Mouse (Mus musculus) stomach, embryonic 16.5 days (tissue): ENCODE measurements around the gene Fam110a. TPM values are rescaled to one million over a fixed set of nuclear protein-coding genes. Genes with fewer than 3 reads are reported as not detected.

Experiments used
- ATAC-seq: fragments of 200-750 bp; cut with Nextera tagmentation; 2 replicates; pipeline ENCODE4 v1.8.0; 2017; ENCODE audit warnings: moderate number of reproducible peaks, moderate TSS enrichment; ENCODE audit not compliant: insufficient read depth, low FRiP score
- H3K27ac ChIP-seq: fragments of 300-500 bp; sonication (generic); 2 replicates; pipeline ENCODE4 v1.5.1; 2014; ENCODE audit warnings: low read length
- H3K27me3 ChIP-seq: fragments of 300-500 bp; sonication (generic); 2 replicates; pipeline ENCODE4 v1.6.1; 2014; ENCODE audit warnings: low read length, control low read depth, mixed read lengths; ENCODE audit not compliant: control insufficient read depth, insufficient read depth
- H3K36me3 ChIP-seq: fragments of 300-500 bp; sonication (generic); 2 replicates; pipeline ENCODE4 v1.6.1; 2014; ENCODE audit warnings: low read length; ENCODE audit not compliant: control insufficient read depth, insufficient read depth
- H3K4me1 ChIP-seq: fragments of 300-500 bp; sonication (generic); 2 replicates; pipeline ENCODE4 v1.6.1; 2014; ENCODE audit warnings: low read length, control low read depth, mixed read lengths; ENCODE audit not compliant: control insufficient read depth, insufficient read depth
- H3K4me2 ChIP-seq: fragments of 300-500 bp; sonication (generic); 2 replicates; pipeline ENCODE4 v1.6.1; 2014; ENCODE audit warnings: low read depth, low read length, mixed read lengths
- H3K4me3 ChIP-seq: fragments of 300-500 bp; sonication (generic); replicated peaks from 2 replicates; pipeline ENCODE4 v1.5.1; 2014; ENCODE audit warnings: mild to moderate bottlenecking, low read length
- H3K9ac ChIP-seq: fragments of 300-500 bp; sonication (generic); 2 replicates; pipeline ENCODE4 v1.6.1; 2014; ENCODE audit warnings: low read length
- H3K9me3 ChIP-seq: fragments of 300-500 bp; sonication (generic); replicated peaks from 2 replicates; pipeline ENCODE4 v1.6.1; 2016; ENCODE audit warnings: low read length, control low read depth; ENCODE audit not compliant: control insufficient read depth
- WGBS: fragments of 180-500 bp; shearing (Covaris S2); extraction: QIAGEN DNeasy Blood & Tissue Kit; methylation state at CpG from one replicate; pipeline ENCODE4 v1.1.7; 2014; 5-methylcytosine and 5-hydroxymethylcytosine counted together
- polyA plus RNA-seq: library from polyadenylated mRNA; unstranded; fragments of >200 nt; fragmentation: Nextera tagmentation; extraction: Ambion mirVana; gene quantifications from 2 replicates; pipeline ENCODE4 v1.2.1, GENCODE M21; 2015

Fam110a gene
- polyA plus RNA-seq, 1 experiment from 2014 or later, result 32.7 TPM

DNA sequence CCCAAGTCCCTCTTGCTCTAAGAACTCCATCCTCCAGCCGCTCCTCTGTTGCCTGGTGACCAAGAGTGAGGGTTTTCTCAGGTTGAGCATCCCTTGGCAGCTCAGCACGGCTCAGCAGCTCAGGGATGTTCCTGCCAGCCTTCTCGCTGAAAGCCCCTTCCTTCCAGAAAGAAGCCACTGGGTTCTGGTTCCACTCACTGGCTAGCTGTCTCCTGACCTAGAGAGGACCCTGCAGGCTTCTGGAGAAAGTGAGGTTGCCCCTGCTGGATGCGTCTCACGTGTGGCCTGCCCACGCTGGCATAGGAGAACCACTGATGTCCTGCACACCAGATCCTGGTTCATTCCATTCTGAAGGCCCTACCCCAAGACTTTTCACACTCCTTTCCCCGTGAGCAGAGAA lies 11.0 kb downstream of the Fam110a start:
- Histone ChIP-seq H3K4me2 (no peak overlapping the region), H3K9me3 (no peaks in the 10 kb centered on the region), H3K27me3 (no peaks in the 10 kb centered on the region), H3K4me3 (no peak overlapping the region), H3K9ac (no peak overlapping the region), H3K27ac (no peak overlapping the region), H3K4me1 (peaks cover 46% of the 10 kb centered on the region), H3K36me3 (peaks cover 21% of the 10 kb centered on the region)
- 89% methylated on average over 7 of the region's 7 CpGs for WGBS
- ATAC-seq, result no peak

DNA sequence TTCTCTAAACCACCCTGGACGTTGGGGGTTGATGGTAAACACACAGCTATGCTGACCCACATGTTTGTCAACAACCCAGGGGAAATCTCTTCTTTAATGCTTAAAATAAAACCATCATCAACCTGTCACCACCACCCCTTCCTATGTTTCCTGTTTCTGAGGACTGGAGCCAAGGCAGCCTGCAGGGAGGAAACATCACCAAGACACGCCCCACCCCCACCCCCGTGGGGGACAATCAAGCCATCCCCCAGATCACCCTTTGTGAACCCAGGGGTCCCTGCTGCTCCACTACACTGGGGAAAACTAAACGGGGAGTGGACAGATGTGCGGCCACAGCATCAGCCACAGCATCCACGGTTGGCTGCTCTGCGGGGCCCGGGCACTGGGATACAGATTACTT lies 11.6 kb downstream of the Fam110a start:
- Histone ChIP-seq H3K9ac (no peak overlapping the region), H3K4me1 (peaks cover 45% of the 10 kb centered on the region), H3K4me3 (no peak overlapping the region), H3K27ac (no peak overlapping the region), H3K36me3 (peaks cover 21% of the 10 kb centered on the region), H3K9me3 (no peaks in the 10 kb centered on the region), H3K4me2 (no peak overlapping the region), H3K27me3 (no peaks in the 10 kb centered on the region)
- ATAC-seq, result no peak
- 83% methylated on average over 8 of the region's 8 CpGs for WGBS

DNA sequence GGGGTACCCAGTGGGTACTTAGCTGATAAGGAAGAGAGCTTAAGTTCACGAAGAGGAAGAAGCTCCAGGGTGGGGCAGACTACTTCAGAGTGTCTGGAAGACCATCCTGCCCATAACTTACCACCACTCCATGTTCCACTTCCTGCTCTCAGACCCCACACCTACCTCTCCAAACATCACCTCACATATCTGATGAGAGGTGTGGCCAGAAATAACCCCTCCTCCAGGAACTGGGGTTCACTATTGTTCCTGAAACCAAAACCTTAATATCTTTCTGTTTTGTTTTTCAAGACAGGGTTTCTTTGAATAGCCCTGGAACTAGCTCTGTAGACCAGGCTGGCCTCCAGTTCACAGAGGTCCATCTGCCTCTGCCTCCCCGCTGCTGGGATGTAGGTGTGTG lies 12.2 kb downstream of the Fam110a start:
- H3K4me3 ChIP-seq, result no peak overlapping the region
- H3K27ac ChIP-seq, result no peak overlapping the region
- no peak overlapping the region for H3K9ac ChIP-seq
- 90% methylated on average over 2 of the region's 2 CpGs for WGBS
- H3K36me3 ChIP-seq, result peaks cover 21% of the 10 kb centered on the region
- H3K27me3 ChIP-seq, result no peaks in the 10 kb centered on the region
- H3K4me2 ChIP-seq, result no peak overlapping the region
- peaks cover 45% of the 10 kb centered on the region for H3K4me1 ChIP-seq
- no peaks in the 10 kb centered on the region for H3K9me3 ChIP-seq
- no peak for ATAC-seq

DNA sequence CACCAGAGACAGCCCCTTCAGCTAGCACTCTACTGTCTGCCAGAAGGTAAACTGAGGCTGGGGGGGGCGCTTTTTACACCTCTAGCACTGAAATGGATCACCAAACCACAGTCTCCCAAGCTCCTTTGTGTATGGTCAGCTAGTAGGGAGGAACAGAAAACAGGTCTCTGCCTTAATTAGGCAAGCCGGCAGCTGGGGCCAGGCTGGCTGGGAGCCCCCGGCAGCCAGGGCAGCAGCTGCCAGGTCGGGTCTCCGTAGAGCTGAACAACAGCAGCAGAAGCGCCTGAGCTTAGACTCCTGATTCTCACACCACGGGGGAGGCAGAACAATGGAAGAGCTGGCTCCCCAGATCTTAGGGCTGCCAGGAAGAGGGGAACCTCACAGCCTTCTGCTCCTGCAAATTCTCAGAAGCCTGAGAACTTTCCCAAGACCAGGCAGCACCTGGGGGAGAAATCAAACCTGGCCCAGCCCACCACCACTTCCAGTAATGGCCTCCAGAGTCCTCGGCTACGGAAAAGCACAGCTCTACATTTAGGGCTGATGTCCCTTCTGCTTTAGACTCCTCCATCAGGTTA lies 12.8 kb downstream of the Fam110a start:
- H3K9me3 ChIP-seq, result no peaks in the 10 kb centered on the region
- peaks cover 21% of the 10 kb centered on the region for H3K36me3 ChIP-seq
- ATAC-seq, result no peak
- H3K27me3 ChIP-seq, result no peaks in the 10 kb centered on the region
- no peak overlapping the region for H3K9ac ChIP-seq
- no peak overlapping the region for H3K4me3 ChIP-seq
- no peak overlapping the region for H3K4me2 ChIP-seq
- no peak overlapping the region for H3K27ac ChIP-seq
- peaks cover 42% of the 10 kb centered on the region for H3K4me1 ChIP-seq
- 44% methylated on average over 9 of the region's 9 CpGs for WGBS

GRCm38 (mm10) chr2:151964052-151964451 lies 16.0 kb downstream of the Fam110a start:
- H3K27me3 ChIP-seq, result no peaks in the 10 kb centered on the region
- H3K9ac ChIP-seq, result 0 out of 2 replicates have a peak overlapping the region, but pooled peaks have one; percentile 17
- peaks cover 33% of the 10 kb centered on the region for H3K4me1 ChIP-seq
- H3K36me3 ChIP-seq, result peaks cover 7% of the 10 kb centered on the region; the same call in 1 of the 2 replicates
- H3K9me3 ChIP-seq, result no peaks in the 10 kb centered on the region
- no peak overlapping the region for H3K27ac ChIP-seq
- no peak overlapping the region for H3K4me2 ChIP-seq
- WGBS, result 17% methylated on average over 9 of the region's 9 CpGs
- no peak for ATAC-seq
- H3K4me3 ChIP-seq, result no peak overlapping the region

DNA sequence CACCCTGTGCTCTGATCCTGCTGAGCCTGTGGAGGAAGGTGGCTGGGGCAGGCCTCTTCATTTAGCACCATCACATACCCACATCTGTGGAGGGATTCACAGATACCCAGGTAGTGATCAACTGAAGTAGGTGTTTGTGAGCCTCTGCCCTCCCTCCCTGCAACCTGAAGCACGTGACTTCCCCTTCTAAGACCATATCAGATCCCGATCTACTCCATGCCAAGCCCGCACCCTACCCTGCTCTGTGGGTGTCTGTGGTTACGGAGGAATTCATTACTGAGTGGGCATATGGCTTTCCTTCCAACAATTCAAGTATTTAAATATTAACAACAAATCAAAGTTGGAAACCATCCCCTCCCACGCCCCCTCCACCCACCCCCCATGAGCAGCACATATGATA lies 16.7 kb downstream of the Fam110a start:
- H3K4me2 ChIP-seq, result no peak overlapping the region
- H3K36me3 ChIP-seq, result peaks cover 2% of the 10 kb centered on the region; the same call in 1 of the 2 replicates
- no peaks in the 10 kb centered on the region for H3K9me3 ChIP-seq
- ATAC-seq, result no peak
- WGBS, result 75% methylated on average over 5 of the region's 5 CpGs
- H3K9ac ChIP-seq, result no peak overlapping the region
- no peak overlapping the region for H3K27ac ChIP-seq
- H3K4me3 ChIP-seq, result no peak overlapping the region
- H3K4me1 ChIP-seq, result peaks cover 33% of the 10 kb centered on the region
- H3K27me3 ChIP-seq, result no peaks in the 10 kb centered on the region

DNA sequence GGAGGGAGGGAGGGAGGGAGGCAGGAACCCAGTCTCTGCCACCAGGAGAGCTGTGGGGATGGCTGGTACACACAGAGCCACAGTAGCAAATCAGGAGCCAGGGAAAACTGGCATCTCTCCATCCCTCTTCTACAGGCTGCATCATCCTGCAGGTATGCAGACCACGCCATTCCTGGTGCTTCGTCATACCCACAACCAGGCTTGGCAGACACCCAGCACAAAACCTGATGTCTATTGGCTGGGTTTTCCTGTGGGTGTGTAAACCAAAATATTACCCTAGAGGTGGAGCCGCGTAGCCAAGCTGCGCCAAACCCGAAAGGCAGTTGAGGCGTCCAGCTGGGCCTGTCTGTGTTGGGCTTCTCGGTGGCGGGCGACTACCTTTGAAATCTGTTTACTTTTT lies 17.5 kb downstream of the Fam110a start:
- Histone ChIP-seq H3K4me3 (no peak overlapping the region), H3K9me3 (no peaks in the 10 kb centered on the region), H3K9ac (no peak overlapping the region), H3K36me3 (no peaks in the 10 kb centered on the region), H3K4me1 (peaks cover 27% of the 10 kb centered on the region), H3K27me3 (no peaks in the 10 kb centered on the region), H3K4me2 (no peak overlapping the region), H3K27ac (peak overlapping the region; percentile 24; the same call in 1 of the 2 replicates)
- peak; percentile 73 for ATAC-seq
- 46% methylated on average over 10 of the region's 10 CpGs for WGBS

- peak overlapping the region; percentile 64 for H3K27ac ChIP-seq
- 48% methylated on average over 9 of the region's 9 CpGs for WGBS
- no peak overlapping the region for H3K4me2 ChIP-seq
- H3K27me3 ChIP-seq, result no peaks in the 10 kb centered on the region
- peak overlapping the region; percentile 34; the same call in 1 of the 2 replicates for H3K9ac ChIP-seq
- ATAC-seq, result peak; percentile 24; the same call in 1 of the 2 replicates
- peaks cover 27% of the 10 kb centered on the region for H3K4me1 ChIP-seq
- no peaks in the 10 kb centered on the region for H3K36me3 ChIP-seq
- H3K9me3 ChIP-seq, result no peaks in the 10 kb centered on the region
- H3K4me3 ChIP-seq, result no peak overlapping the region
These were observed 18.5 kb downstream of the Fam110a start for GRCm38 (mm10) chr2:151961284-151962196.

- Histone ChIP-seq H3K36me3 (no peaks in the 10 kb centered on the region), H3K9ac (no peak overlapping the region), H3K27ac (no peak overlapping the region), H3K27me3 (no peaks in the 10 kb centered on the region), H3K9me3 (no peaks in the 10 kb centered on the region), H3K4me1 (peaks cover 25% of the 10 kb centered on the region), H3K4me3 (no peak overlapping the region), H3K4me2 (no peak overlapping the region)
- 0 out of 2 replicates have a peak, but pooled peaks have one; percentile 12 for ATAC-seq
- 23% methylated on average over 5 of the region's 5 CpGs for WGBS
These were observed 20.7 kb downstream of the Fam110a start for GRCm38 (mm10) chr2:151959274-151959673.
